Mouse (Mus musculus) gastrocnemius, postnatal 14 days (tissue): ENCODE data around the gene Mustn1. TPM values are rescaled to one million over a fixed set of nuclear protein-coding genes. Genes with fewer than 3 reads are reported as not detected.
A peak's percentile ranks its signal among the peaks of the same experiment; 100 is the strongest.

ENCODE experiments used
- DNase-seq: peaks from one replicate; pipeline ENCODE4 v3.0.0; 2021; ENCODE audit warnings: mixed read lengths
- intact Hi-C: fragments of 180-260 bp; cut with DNase I; formaldehyde crosslinking; loops from one replicate; pipeline ENCODE4 v1.15.1; 2025; ENCODE audit warnings: low total_unique reads
- total RNA-seq, 2 experiments: library from RNA; stranded (reverse); gene quantifications; 2 replicates each; pipeline ENCODE4 v1.2.3; 2021

The Mustn1 gene
- total RNA-seq, 2 experiments from 2014 or later: 74.0 to 90.1 TPM

DNA sequence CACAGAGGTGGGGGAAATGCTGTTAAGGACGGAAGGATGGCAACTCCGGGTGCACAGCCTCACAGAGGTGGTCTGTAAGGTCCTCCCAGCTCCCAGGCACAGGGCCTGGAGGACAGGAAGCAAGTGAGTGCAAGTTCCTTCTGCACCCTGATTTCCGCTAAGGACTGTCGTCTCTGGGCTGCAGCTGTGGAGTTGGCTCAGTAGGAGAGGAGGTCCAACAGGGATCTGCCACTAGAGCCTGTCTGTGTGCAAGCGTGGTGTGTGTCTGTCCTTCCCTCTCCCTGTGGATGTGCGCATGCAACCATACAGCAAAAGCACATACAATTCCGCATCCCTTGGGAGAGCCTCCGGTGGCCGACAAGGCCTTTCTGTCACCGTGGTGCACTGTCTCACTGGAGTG lies 2.5 kb upstream of the Mustn1 start:
- intact Hi-C loops: no loop called here
- no peak for DNase-seq

DNA sequence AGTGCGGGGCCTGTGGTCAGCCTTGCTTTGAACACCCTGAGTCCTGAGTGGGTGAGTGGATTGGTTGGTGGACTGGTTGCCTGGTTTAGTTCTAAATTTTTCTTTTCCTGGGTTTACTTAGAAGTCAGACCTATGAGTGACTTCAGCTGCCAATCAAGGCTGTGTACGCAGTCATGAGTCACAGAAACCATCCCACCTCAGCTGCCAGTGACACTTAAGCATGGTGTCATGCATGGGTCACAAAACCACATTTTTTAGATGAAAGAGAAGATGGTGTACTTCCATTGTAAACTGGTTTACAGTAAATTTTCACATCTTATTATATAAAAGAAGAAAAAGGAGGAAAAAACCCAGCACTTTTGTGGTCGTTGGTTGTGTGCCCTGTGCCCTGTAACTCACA lies 1.2 kb upstream of the Mustn1 start:
- no peak for DNase-seq
- intact Hi-C loops: no loop called here

DNA sequence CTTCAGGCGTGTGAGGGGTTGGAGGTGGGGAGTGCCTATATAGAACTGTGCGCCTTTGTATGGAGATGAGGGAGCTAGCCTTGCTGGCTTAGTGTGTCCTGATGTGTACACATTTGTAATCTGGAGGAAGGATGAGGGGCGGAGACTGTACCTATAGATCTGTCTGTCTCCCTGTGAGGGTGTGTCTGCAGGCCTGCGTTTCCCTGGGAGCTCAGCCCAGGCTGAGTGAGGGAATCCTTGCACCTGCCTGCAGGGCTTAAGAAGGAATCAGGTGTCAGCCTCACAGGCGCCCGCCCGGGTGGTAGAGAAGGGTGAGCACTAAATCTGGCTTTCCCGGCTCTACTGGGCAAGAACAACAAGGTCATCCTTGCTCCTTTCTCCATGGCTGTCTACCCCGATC lies 794 bp downstream of the Mustn1 start:
- intact Hi-C loops: loop anchor here (10.0 kb wide), 1 partner anchor 65 kb away; the partner anchor contains the start of gene Itih1
- peak; percentile 62 for DNase-seq

DNA sequence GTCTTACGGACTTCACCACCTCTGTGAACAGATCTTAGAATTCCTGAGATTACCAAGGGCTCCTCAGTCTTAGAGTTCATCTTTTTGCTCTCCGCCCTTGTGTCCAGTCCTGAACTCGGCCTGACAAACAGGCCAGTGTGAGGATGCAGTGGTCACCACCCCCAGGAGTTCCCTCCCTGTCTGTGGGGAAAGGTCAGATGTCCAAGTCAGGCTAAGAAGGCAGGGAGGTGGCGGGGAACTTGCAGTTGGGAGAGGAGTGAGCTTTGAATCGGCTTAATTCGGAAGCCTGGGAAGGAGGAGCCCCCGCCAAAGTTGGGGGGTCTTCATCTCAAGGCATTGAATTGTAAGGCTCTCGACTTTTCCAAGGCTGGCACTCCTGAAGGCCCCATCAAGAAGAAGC lies 1.3 kb downstream of the Mustn1 start:
- intact Hi-C loops: loop anchor here (10.0 kb wide), 1 partner anchor 65 kb away; the partner anchor contains the start of gene Itih1
- DNase-seq: no peak

DNA sequence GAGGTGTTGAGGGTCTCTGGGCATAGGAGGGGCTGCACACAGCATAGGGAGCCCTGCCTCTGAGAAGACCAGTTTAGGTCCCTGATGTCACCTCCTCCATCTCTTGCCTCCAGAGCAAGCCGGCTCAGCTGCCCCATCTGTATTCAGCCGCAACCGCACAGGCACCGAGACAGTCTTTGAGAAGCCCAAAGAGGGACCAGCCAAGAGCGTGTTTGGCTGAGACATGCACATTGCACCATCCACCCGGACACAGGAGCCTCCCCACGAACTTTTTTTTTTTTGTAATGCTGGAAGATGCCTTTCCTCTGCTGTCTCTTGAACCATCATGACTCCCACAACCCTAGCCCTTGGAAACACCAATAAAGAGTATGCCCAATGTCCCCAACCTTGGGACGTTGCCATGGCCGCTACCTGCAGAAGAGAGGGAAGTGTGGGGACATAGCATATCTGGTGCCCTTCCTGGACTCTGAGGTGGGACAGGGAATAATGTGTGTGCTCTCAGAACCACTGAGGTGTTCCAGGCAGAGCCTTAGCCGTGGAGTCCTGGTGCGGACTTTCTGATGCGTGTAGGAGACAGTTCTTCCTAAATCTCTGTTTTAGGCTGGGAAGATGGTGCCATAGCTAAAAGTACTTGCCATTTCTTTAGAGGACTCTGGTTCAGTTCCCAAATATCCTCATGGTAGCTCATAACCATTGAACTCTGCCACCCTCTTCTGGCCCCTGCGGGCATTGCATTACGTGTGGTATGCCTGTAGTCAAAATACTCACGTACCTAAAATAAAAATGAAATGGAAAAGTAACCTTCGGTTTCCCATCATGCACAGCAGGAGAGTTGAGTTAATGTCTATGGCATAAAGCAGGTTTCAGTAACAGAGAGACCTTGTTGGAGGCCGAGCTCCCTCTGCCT lies 2.1 kb downstream of the Mustn1 start:
- DNase-seq: peak; percentile 64
- intact Hi-C loops: loop anchor here (10.0 kb wide), 1 partner anchor 64 kb away; the partner anchor contains the start of gene Itih1

DNA sequence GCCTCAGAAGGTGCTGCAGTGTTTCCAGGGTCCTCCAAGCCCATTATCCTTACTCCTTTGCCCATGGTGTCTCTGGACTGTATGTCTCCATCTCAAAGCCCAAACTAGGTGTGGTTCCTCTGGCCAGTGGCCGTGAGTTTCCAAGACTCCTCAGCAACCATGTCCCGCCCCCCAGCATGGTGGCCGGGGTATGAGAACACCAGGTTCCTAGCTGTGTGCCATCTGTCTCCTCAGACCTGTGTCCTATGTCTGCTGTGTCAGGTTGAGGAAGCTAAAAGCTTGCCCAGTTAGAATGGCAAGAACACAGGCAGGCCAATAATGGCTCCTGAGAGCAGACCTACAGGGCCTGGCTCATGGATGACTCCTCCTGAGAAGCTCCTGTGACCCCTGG lies 2.7 kb downstream of the Mustn1 start:
- intact Hi-C loops: loop anchor here (10.0 kb wide), 1 partner anchor 63 kb away; the partner anchor contains the start of gene Itih1
- DNase-seq: no peak

DNA sequence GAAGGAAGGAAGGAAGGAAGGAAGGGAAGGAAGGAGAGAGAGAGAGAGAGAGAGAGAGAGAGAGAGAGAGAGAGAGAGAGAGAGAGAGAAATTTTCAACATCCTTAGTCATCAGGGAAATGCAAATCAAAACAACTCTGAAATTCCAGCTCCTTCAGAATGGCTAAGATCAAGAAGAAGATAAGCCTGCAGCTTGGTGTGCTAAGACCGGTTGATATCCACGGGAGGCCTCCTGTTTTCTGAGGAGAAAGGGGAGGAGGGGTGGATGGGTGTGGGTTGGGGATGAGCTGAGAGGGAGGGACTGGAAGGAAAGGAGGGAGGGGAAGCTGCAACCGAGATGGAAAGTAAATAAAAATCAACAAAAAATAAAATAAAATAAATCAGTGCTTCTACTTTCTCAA lies 6.3 kb downstream of the Mustn1 start:
- intact Hi-C loops: loop anchor here (10.0 kb wide), 1 partner anchor 60 kb away; the partner anchor contains the start of gene Itih1
- no peak for DNase-seq

DNA sequence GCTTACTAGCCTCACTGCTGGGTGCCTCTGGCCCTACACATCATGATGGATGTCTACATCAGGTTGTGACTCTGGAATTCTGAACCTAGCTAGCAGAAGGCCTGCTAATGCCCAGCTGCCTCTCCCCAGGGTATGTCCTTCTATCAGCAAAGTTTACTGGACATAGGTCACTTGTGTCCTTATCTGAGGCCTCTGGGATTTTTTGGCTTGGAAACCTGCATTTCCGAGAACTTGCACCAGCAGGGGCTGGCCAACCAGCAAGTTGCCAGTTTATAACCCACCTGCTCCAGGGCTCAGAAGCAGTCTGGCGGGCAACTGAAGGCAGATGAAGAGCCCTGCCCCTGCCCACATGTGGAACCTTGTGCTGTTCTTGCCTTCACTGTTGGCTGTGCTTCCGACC lies 7.2 kb downstream of the Mustn1 start, which contains the start of gene Itih4:
Itih4 (plus strand) TSS at position 273 of the 400 bp plus-strand sequence.
- intact Hi-C loops: loop anchor here (10.0 kb wide), 1 partner anchor 59 kb away; the partner anchor contains the start of gene Itih1
- no peak for DNase-seq

DNA sequence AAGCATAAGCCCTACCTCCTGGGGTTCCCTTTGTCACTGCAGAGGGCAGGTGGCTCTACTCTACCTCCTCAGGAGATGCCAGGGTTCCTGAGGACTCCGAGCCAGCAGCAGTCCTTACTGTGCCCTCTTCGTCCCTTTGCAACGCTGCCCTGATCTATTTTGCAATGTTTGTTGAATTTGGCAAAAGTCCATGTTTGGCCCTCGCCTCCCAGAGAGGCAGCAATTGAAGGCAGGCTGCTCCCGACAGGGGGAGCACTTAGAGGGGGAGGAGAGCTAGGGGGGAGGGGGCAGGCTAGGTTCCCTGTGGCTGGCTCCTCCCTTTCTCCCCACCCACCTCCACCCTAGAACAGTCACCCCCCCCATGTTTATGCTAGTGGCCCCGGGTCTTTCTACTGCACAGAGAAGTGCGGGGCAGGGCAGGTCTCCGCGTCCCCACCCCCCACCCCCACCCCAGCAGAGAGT lies 9.3 kb downstream of the Mustn1 start:
- peak; percentile 60 for DNase-seq
- intact Hi-C loops: loop anchor here (10.0 kb wide), 1 partner anchor 56 kb away; the partner anchor contains the start of gene Itih1

DNA sequence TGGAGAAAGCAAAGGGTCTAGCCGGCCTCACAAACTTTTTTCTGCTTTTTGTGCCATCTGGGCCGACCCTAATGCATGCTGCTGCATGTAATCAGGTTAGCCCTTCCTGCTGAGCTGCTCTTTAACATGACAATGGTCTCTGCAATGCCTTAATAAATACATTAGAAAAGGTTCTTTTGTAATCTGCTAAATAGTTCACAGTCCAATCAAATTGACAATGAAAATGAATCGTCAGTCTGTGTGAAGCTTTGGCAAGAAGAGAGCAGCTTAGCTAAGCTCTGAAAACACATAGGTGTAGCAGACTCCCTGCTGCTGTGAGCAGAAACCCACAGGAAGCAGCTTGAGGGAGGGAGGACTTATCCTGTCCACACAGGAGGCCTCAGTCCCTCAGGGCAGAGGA lies 21.0 kb downstream of the Mustn1 start:
- intact Hi-C loops: no loop called here
- no peak for DNase-seq

DNA sequence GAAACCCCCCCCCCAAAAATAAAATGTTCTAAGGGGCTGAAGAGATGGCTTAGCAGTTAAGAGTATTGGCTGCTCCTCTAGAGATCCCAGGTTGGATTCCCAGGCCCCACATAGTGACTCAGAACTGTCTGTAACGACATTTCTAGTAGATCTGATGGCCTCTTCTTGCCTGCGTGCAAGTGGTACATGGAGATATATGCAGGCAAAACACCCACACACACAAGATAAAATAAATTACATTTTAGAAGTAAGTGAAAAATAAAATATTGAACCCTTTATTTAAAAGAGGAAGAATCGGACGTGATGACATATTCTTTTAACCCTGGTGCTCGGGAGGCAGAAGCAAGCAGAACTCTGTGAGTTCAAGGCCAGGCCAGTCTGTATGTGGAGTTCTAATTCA lies 23.6 kb downstream of the Mustn1 start:
- DNase-seq: no peak
- intact Hi-C loops: no loop called here

DNA sequence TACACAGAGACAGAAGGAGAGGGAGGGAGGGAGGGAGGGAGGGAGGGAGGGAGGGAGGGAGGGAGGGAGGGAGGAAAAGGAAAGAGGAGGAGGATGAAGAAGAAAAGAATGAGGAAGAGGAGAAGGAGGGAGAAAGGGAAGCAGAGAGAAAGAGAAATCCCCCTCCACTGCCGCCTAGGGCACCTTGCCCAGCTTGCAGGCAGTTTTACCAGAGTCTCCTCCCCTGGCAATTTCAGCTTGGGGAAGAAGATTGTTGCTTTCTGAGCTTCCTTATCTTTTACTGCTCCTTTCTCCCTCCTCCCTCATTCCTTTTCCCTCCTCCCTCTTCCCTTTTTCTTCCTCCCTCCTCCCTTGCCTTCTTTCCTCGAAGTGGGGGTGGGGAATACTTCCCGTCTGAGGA lies 24.0 kb downstream of the Mustn1 start:
- intact Hi-C loops: no loop called here
- DNase-seq: no peak

DNA sequence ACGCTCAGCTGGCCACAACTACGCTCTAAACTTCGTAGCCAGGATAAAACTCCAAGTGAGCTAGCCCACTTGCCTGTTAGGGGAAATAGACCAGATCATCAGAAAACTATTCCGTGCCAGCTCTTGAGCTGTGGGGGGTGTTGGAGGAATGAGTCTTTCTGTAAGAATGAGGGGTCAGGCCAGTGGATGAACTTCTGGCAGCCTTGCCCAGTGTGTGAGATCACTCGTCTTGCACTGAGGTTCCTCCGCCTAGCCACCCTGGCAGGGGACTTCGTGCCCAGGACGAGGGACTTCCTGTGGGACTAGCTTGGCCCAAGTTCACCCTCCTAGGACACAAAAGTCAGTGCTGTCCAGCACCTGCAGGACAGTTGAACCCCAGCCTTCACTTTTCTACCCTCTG lies 25.3 kb downstream of the Mustn1 start:
- DNase-seq: no peak
- intact Hi-C loops: no loop called here

DNA sequence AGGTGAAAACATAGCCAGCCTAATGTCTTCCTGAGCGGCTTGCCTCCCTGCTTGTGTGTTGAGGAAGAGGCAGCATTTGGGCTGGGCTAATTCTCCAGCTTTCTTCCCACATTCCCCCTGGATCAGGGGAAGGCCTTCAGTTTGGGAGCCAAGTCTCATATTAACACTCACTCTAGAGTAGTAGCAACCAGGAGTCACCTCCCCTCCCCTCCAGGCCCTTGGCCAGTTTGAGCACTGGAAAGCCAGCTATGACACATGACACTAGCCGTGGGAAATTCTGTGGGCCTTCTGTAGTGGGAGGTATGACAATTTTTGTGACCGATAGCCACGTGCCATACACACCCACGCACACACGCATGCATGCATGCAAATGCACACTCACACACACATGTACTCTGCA lies 27.0 kb downstream of the Mustn1 start:
- DNase-seq: no peak
- intact Hi-C loops: no loop called here

DNA sequence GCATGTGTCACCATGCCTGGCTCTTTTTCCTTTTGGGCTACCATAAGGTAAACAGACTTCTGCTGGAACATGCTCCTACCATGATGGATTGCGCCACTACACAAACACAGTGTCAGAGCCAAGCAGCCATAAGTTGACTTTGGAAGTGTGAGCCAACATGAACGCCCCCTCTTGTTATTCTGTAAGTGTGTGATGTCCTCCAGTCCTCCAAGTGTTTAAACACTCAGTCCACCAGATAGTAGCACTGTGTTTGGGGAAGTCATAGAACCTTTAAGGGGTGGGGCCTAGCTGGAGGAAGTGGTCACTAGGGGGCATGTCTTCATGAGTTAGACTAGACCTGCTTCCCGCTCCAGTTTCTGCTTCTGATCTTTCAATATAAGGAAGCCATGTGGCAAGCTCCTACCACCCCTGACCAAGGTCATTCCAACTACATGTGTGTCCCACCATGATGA lies 28.8 kb downstream of the Mustn1 start:
- no peak for DNase-seq
- intact Hi-C loops: no loop called here

DNA sequence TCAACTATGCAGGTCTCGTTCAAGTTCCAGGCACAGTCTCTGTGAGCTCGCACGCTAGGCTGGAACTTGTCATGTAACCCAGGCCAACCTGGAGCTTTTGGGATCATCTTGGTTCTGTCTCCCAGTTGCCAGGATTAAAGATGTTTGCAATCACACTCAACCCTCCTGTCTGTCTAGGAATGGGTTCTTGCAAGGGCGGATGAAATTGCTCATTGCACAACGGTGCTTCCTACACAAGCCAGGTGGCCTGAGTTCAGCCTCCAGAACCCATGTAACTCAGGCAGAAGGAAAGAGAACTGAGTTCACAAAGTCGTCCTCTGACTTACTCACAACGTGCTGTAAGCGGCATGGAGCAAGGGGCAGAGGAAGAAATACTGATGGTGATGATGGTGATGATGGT lies 32.1 kb downstream of the Mustn1 start:
- intact Hi-C loops: no loop called here
- DNase-seq: no peak

DNA sequence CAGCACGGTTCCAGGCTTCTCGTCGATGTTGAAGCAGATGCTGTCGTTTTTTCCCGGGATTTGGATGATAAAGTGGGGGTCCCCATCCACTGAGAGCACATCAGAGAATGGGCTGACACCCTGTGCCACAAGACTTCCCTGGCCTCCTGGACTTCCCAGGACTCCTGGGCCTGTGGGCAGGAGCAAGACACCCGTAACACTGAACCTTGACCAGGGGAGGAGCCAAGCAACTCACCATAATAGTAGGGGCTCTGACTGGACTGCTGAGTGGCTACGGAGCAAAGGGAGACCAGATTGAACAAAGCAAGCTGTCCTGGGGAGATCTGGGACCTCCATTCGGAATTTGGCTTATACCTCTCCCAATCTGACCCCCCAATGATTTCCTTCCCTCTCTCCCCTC lies 33.6 kb downstream of the Mustn1 start:
- intact Hi-C loops: no loop called here
- no peak for DNase-seq

DNA sequence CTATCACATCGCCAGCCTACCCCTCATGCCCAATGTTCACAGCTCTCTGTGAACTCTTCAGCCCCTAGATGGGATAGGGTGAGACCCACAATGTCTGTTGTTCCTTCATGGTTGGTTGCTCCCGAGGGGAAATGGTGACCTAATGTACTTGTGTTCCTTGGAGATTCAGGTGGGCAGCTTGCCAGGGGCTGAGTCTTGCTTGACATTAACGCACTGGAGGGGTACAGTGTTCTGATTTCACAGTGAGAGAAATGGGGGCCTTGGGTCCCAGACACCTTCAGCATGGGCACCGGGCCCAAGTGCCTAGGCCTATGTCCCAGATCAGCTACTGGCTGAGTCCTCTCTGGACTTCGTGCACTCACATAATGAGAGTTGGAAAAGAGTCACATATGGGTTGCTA lies 34.4 kb downstream of the Mustn1 start:
- DNase-seq: no peak
- intact Hi-C loops: no loop called here

DNA sequence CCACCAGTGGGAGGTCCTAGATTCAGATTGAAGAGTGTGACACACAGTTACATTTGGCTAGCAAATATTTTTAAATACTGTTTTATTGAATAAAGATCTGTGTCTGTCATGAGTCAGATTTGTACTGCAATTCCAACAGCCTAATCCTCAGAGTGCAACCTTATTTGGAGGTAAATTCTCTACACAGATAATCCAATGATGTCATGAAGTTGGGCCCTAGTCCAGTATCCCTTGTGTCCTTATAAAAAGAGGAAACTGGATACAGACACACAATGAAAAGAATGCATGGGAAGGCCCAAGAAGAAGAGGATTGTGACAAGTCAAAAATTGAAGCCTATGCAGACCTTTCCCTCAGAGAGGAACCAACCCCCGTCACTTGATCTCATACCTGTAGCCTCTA lies 37.5 kb downstream of the Mustn1 start:
- no peak for DNase-seq
- intact Hi-C loops: no loop called here

DNA sequence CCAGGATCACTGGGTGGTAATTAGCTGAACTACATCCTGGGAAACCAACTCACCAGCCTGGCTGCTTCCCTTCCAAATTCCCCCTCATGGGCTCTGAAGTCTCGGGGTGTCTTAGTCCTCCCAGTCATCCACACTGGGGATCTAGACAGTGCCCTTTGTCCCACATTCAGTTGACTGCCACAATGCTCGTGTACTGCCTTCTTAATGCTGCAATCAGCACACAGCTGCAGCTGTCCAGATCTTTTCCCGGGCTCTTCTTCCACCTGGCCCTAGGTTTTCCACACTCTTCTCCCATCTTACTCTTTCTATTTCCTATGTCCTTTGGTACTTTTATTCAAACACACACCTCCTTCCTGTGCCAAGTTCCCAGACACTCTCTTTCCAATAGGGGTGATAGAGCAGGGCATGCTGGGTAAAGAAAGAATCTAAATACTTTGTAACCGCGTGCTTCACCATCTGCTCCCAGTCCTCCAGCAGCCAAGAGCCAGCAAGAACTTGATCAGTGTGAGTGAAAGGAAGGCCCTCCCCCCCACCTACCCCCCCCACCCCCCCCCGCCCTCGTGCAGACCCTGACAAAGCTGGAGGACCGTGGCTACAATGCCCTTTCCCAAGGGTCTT lies 43.2 kb downstream of the Mustn1 start:
- no peak for DNase-seq
- intact Hi-C loops: no loop called here
